Mouse (Mus musculus): ENCODE results near the gene Psen1.

GRCm38 (mm10) chr12:83643116-83643515, 44.8 kb upstream of the Psen1 start:
- TF ChIP-seq CTCF (IDR thresholded peaks at IDR 0.05; ENCODE audit: borderline replicate concordance, insufficient read depth, low read length) (no peak), POLR2A (IDR thresholded peaks at IDR 0.05; ENCODE audit: low read depth, low read length) (no peak)
